Mouse (Mus musculus) testis, adult 2 months (tissue): Measurements from ENCODE around the gene Cda. TPM values are rescaled to one million over a fixed set of nuclear protein-coding genes. Genes with fewer than 3 reads are reported as not detected.

Experiments used
- H3K27ac ChIP-seq: fragments of 200-500 bp; 2 replicates; pipeline ENCODE4 v1.5.1; 2012; ENCODE audit warnings: low read depth, low read length; ENCODE audit not compliant: control insufficient read depth, insufficient read depth
- H3K27me3 ChIP-seq: fragments of 200-500 bp; 2 replicates; pipeline ENCODE4 v1.6.1; 2012; ENCODE audit warnings: mild to moderate bottlenecking, low read length, moderate library complexity; ENCODE audit not compliant: control insufficient read depth, insufficient read depth
- H3K36me3 ChIP-seq: fragments of 200-500 bp; 2 replicates; pipeline ENCODE4 v1.6.1; 2012; ENCODE audit warnings: mild to moderate bottlenecking, low read length; ENCODE audit not compliant: control insufficient read depth, insufficient read depth
- H3K4me1 ChIP-seq: fragments of 200-500 bp; 2 replicates; pipeline ENCODE4 v1.6.1; 2012; ENCODE audit warnings: low read length; ENCODE audit not compliant: control insufficient read depth, insufficient read depth
- H3K4me3 ChIP-seq: fragments of 200-500 bp; 2 replicates; pipeline ENCODE4 v1.5.1; 2012; ENCODE audit warnings: low read depth, mild to moderate bottlenecking, low read length, moderate library complexity, mixed read lengths; ENCODE audit not compliant: control insufficient read depth
- CTCF ChIP-seq: fragments of 200-500 bp; IDR thresholded peaks from 2 replicates; pipeline ENCODE4 v1.5.1; 2012; ENCODE audit warnings: low read depth, mild to moderate bottlenecking, inconsistent platforms, low read length, moderate library complexity; ENCODE audit not compliant: control insufficient read depth, insufficient read depth, insufficient replicate concordance
- POLR2A ChIP-seq: fragments of 200-500 bp; IDR thresholded peaks from 2 replicates; pipeline ENCODE4 v1.6.1; 2012; ENCODE audit warnings: low read depth, mild to moderate bottlenecking, inconsistent platforms, low read length, moderate library complexity; ENCODE audit not compliant: control insufficient read depth
- polyA plus RNA-seq: library from polyadenylated mRNA; depleted of rRNA; stranded (reverse); fragments of >200 nt; gene quantifications from 2 replicates; pipeline ENCODE4 v1.2.3, GENCODE M21; 2012

Gene Cda
- polyA plus RNA-seq, 1 experiment = 0.61 TPM

GRCm38 (mm10) chr4:138404806-138405205, 37.0 kb upstream of the Cda start:
- no peak overlapping the region for H3K27ac ChIP-seq
- no peak overlapping the region for H3K4me3 ChIP-seq
- H3K27me3 ChIP-seq = no peaks in the 10 kb centered on the region
- H3K4me1 ChIP-seq = no peaks in the 10 kb centered on the region
- TF ChIP-seq CTCF (peak; percentile 83; the same call in 1 of the 2 replicates), POLR2A (no peak)
- no peaks in the 10 kb centered on the region for H3K36me3 ChIP-seq

- TF ChIP-seq POLR2A (no peak), CTCF (no peak)
- Histone ChIP-seq H3K27me3 (no peaks in the 10 kb centered on the region), H3K4me3 (no peak overlapping the region), H3K4me1 (peaks cover 5% of the 10 kb centered on the region; the same call in 1 of the 2 replicates), H3K27ac (no peak overlapping the region), H3K36me3 (no peaks in the 10 kb centered on the region)
Measured at GRCm38 (mm10) chr4:138396711-138397110, 28.9 kb upstream of the Cda start.

GRCm38 (mm10) chr4:138395971-138396645, 28.3 kb upstream of the Cda start, which contains the start of gene Fam43b:
Gene Fam43b (minus strand): TSS chr4:138396528.
- peaks cover 5% of the 10 kb centered on the region; the same call in 1 of the 2 replicates for H3K4me1 ChIP-seq
- TF ChIP-seq POLR2A (no peak), CTCF (no peak)
- H3K27ac ChIP-seq = no peak within 1 kb of the TSS
- H3K36me3 ChIP-seq = no peaks in the 10 kb centered on the region
- H3K4me3 ChIP-seq = peak within 1 kb of the TSS; percentile 9
- H3K27me3 ChIP-seq = no peaks in the 10 kb centered on the region

- peak overlapping the region; percentile 9 for H3K4me3 ChIP-seq
- no peak overlapping the region for H3K27ac ChIP-seq
- TF ChIP-seq CTCF (no peak), POLR2A (no peak)
- no peaks in the 10 kb centered on the region for H3K36me3 ChIP-seq
- H3K4me1 ChIP-seq = peaks cover 5% of the 10 kb centered on the region; the same call in 1 of the 2 replicates
- H3K27me3 ChIP-seq = no peaks in the 10 kb centered on the region
Measured at GRCm38 (mm10) chr4:138395087-138395970, 27.5 kb upstream of the Cda start.

GRCm38 (mm10) chr4:138393703-138394102, 25.9 kb upstream of the Cda start:
- TF ChIP-seq POLR2A (no peak), CTCF (no peak)
- no peaks in the 10 kb centered on the region for H3K27me3 ChIP-seq
- H3K4me3 ChIP-seq = no peak overlapping the region
- no peak overlapping the region for H3K27ac ChIP-seq
- peaks cover 5% of the 10 kb centered on the region; the same call in 1 of the 2 replicates for H3K4me1 ChIP-seq
- no peaks in the 10 kb centered on the region for H3K36me3 ChIP-seq

GRCm38 (mm10) chr4:138383789-138384188, 16.0 kb upstream of the Cda start:
- no peak overlapping the region for H3K27ac ChIP-seq
- TF ChIP-seq CTCF (no peak), POLR2A (no peak)
- no peaks in the 10 kb centered on the region for H3K36me3 ChIP-seq
- no peaks in the 10 kb centered on the region for H3K27me3 ChIP-seq
- no peak overlapping the region for H3K4me3 ChIP-seq
- H3K4me1 ChIP-seq = no peaks in the 10 kb centered on the region; the same call in 1 of the 2 replicates

- Histone ChIP-seq H3K4me1 (no peaks in the 10 kb centered on the region; the same call in none of the 2 replicates), H3K27me3 (no peaks in the 10 kb centered on the region), H3K4me3 (no peak overlapping the region), H3K36me3 (no peaks in the 10 kb centered on the region), H3K27ac (no peak overlapping the region)
- no peak for TF ChIP-seq POLR2A
- TF ChIP-seq CTCF = peak; percentile 42; the same call in 1 of the 2 replicates
Measured at GRCm38 (mm10) chr4:138382462-138382861, 14.7 kb upstream of the Cda start.
